Mouse (Mus musculus) forebrain, embryonic 10.5 days (tissue): ENCODE results near the gene Snx17. TPM values are rescaled to one million over a fixed set of nuclear protein-coding genes. Genes with fewer than 3 reads are reported as not detected.

Source experiments
- DNase-seq: peaks from one replicate; pipeline ENCODE4 v3.0.0-alpha.2; 2017; ENCODE audit warnings: low spot score; ENCODE audit errors: extremely low spot score
- H3K27ac ChIP-seq: fragments of 300-500 bp; sonication (generic); 2 replicates; pipeline ENCODE4 v1.5.1; 2016; ENCODE audit warnings: mild to moderate bottlenecking
- H3K27me3 ChIP-seq: fragments of 300-500 bp; sonication (generic); 2 replicates; pipeline ENCODE4 v1.6.1; 2016; ENCODE audit warnings: mild to moderate bottlenecking; ENCODE audit not compliant: poor library complexity, severe bottlenecking
- H3K36me3 ChIP-seq: fragments of 300-500 bp; sonication (generic); replicated peaks from 2 replicates; pipeline ENCODE4 v1.6.1; 2016; ENCODE audit warnings: mild to moderate bottlenecking, moderate library complexity
- H3K4me1 ChIP-seq: fragments of 300-500 bp; sonication (generic); 2 replicates; pipeline ENCODE4 v1.6.1; 2016
- H3K4me3 ChIP-seq: fragments of 300-500 bp; sonication (generic); 2 replicates; pipeline ENCODE4 v1.5.1; 2016; ENCODE audit warnings: mild to moderate bottlenecking, moderate library complexity
- H3K9me3 ChIP-seq: fragments of 300-500 bp; sonication (generic); 2 replicates; pipeline ENCODE4 v1.6.1; 2016; ENCODE audit warnings: mild to moderate bottlenecking, moderate library complexity
- WGBS: fragments of 180-500 bp; shearing (Covaris S2); methylation state at CpG from one replicate; pipeline ENCODE4 v1.1.7; 2016; 5-methylcytosine and 5-hydroxymethylcytosine counted together
- polyA plus RNA-seq: library from polyadenylated mRNA; unstranded; fragments of >200 nt; fragmentation: Nextera tagmentation; extraction: Ambion mirVana; gene quantifications from 2 replicates; pipeline ENCODE4 v1.2.1, GENCODE M21; 2016

Gene Snx17
- polyA plus RNA-seq, 1 experiment from 2014 or later = 132 TPM

DNA sequence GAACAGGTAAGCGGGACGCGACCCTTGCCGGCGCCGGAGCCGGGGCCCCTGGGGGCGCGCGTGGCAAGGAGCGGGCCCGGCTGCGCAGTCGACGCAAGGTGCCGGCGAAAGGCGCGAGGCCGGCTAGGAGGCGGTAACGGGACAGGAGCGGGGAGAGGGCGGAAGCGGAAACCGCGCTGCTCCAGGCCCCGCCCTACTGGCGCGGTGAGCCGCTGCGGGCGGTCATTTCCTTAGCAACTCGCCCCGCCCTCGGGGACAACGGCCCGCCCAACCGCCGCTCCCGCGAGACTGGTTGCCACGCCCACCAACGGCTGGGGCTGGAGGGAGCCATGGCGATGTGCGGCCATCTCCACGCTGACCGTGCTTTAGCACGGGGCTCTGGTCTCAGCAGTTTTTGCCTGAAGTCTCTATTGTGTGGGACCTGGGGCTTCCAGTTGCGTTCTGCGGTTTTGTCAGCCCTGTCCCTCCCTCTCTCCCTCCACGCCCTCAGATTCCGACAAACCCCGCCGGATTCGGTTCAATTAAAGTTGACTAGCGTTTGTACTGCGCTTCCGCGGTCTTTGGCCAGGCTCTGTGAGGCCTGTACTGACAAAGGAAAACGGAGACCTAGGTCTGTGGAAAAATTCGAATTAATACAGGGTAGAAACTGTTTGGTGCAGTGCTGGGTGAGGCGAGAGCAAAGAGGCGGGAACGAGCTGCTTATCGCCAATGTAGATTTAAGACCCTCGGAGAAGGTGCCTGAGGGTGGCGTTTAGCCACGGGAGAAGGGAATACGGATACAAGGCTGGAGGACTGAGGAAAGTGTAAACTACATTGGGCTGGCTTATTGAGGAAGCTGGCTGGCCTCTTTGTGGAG is 27.6 kb downstream of the Snx17 start, which contains the start of gene Ppm1g:
Gene Ppm1g, minus strand, starts transcription at position 240 of the 856 bp plus-strand sequence.
- under 1% methylated on average over 70 of the region's 70 CpGs for WGBS
- Histone ChIP-seq H3K4me3 (peak within 1 kb of the TSS; percentile 84), H3K27me3 (no peaks in the 10 kb centered on the region), H3K36me3 (peaks cover 19% of the 10 kb centered on the region), H3K27ac (peak within 1 kb of the TSS; percentile 98), H3K4me1 (peaks cover 23% of the 10 kb centered on the region), H3K9me3 (no peaks in the 10 kb centered on the region)
- peak; percentile 96 for DNase-seq

DNA sequence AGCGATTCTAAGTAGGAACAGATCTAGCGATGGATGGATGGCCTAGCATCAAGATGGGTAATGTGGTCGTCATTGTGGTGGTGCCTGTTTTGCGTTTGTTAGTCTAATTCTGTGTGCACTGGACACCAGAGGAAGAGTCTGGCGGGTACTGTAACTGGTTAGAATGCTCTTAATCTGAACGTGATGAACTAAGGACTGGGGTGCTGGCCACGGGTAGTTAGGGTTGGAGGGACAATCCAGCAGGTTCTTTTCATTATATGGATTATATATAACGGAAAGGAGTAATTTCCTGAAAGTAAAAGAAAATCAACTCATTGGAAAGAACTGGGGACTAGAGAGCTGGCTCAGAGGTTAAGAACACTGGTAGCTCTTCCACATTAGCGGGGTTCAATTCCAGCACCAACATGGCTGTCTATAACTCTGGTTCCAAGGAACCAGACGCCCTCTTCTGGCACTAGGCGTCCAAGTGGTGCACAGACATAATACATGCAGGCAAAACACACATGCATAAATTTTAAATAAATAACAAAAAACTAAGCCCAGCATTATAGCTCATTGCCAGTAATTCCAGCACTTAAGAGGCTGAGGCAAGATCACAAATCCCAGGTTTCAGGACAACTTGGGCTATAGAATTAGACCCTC is 28.4 kb downstream of the Snx17 start:
- Histone ChIP-seq H3K4me1 (peaks cover 23% of the 10 kb centered on the region), H3K27me3 (no peaks in the 10 kb centered on the region), H3K9me3 (no peaks in the 10 kb centered on the region), H3K27ac (peak overlapping the region; percentile 98), H3K36me3 (peaks cover 12% of the 10 kb centered on the region), H3K4me3 (peak overlapping the region; percentile 84)
- DNase-seq = peak; percentile 41
- 12% methylated on average over 11 of the region's 11 CpGs for WGBS

DNA sequence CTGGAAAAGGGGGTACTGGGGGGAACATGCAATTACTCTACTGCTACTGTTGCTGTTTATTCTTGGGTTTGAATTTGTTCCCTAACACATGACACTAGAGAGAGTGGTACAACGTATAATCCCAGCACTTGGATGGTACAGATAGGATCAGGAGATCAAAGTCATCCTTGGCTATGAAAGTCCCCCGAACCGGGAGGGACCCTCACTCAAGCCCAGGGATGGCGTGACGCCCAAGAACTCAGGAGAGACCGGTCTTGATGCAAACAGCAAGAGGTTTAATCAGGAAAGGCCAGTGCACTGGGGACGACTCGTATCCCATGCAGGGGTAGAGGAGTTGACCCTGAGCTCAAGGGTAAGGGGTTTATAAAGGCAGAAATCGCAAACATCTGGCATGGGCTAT is 29.7 kb downstream of the Snx17 start:
- WGBS = 93% methylated on average over 9 of the region's 9 CpGs
- H3K27me3 ChIP-seq = no peaks in the 10 kb centered on the region
- no peak for DNase-seq

DNA sequence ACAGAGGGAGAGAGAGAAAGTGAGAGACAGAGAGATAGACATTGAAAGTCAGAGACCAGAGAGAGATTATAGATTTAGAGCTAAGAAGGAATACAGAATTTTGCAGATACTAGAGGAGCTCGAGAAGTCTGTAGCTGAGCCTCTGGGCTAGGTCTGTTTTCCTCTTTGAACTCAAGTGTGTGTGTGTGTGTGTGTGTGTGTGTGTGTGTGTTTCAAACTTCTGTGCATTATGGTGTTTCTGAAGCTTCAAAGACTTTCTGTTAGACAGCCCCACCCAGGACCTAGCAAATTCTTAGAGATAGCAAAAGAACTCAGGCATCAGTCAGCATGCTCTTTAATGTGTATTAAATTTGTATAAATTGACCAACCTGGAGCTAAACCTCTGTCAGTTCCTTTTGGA is 33.6 kb downstream of the Snx17 start:
- DNase-seq = no peak
- Histone ChIP-seq H3K36me3 (no peaks in the 10 kb centered on the region), H3K4me1 (peaks cover 2% of the 10 kb centered on the region; the same call in 1 of the 2 replicates), H3K9me3 (no peaks in the 10 kb centered on the region), H3K27ac (no peak overlapping the region), H3K4me3 (no peak overlapping the region), H3K27me3 (no peaks in the 10 kb centered on the region)
- 70% methylated on average over 1 of the region's 1 CpGs for WGBS

More for the DNA sequence above, 29.7 kb downstream of the Snx17 start:
- Histone ChIP-seq H3K4me1 (peaks cover 23% of the 10 kb centered on the region), H3K27ac (no peak overlapping the region), H3K9me3 (no peaks in the 10 kb centered on the region), H3K4me3 (no peak overlapping the region), H3K36me3 (no peaks in the 10 kb centered on the region)

DNA sequence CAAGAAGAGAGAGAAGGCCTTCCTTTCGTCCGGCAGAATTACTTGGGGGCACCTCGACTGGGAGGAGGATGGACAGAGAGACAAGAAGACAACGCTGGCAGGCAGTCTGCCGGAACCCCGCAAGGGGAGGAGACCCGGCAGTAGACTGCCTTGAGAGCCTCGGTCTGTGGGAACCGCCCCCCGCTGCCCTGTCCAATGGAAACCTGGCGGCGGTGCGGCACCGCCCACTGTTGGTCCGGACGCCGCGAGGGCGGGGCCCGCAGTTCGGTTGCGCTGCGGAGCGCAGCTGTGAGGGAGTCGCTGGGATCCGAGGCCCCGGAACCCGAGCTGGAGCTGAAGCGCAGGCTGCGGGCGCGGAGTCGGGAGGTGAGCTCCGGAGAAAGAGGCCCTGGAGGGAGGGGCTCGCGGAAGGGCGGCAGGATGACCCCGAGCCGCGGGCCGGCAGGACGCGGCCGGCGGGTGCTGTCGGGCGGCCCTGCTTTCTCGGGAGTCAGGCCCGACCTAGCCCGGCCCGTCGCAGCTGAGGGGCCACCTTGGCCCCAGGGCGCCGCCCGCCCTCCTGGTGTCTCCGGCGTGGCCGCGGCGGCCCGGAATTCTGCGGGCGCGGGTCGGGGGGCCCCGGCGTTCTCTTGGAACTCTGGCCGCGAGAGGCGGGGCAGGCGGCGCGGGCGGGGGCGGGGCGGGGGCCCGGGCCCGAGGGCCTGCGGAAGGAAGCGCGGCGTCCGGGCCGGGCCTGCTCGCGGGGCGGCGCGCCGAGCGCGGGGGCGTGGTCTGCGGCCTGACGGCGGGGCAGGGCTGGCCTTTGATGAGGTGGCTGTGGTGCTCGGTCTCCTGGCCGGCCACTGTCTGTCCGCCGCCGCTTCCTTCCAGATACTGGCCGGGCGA is 47.9 kb downstream of the Snx17 start, which contains the start of the genes Nrbp1 and Gm9970:
Gene Nrbp1, plus strand, starts transcription at position 228 of the 885 bp plus-strand sequence.
Gene Gm9970, minus strand, starts transcription at position 596 of the 885 bp plus-strand sequence.
- peaks cover 16% of the 10 kb centered on the region for H3K4me1 ChIP-seq

DNA sequence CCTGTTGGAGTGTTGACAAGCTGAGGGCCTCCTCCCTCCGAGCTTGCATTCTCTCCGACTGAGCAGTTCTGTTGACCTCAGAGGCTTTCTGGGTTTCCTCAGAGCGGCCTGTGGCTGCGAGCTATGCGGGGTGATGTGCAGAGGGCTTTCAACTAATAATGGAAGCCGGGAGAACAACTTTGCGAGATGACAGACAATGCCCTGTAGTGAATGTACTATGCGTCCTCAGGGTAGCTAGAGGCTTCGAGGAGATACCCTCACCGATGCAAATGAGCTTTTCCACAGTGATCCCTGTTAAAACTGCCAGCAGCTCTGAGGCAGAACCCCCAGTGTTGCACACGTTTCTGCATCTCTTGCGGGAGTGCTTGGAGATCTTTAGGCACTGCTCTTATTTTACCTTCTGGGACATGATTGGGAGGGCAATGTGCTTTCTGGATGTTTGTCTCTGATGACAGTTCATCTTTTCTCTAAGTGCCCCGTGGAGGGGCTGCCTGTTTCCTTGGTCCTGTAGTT is 48.6 kb downstream of the Snx17 start:
- DNase-seq = no peak
- H3K27me3 ChIP-seq = no peaks in the 10 kb centered on the region
- H3K4me3 ChIP-seq = peak overlapping the region; percentile 95
- peaks cover 16% of the 10 kb centered on the region for H3K4me1 ChIP-seq
- H3K36me3 ChIP-seq = peaks cover 30% of the 10 kb centered on the region
- WGBS = under 1% methylated on average over 13 of the region's 13 CpGs
- peak overlapping the region; percentile 97 for H3K27ac ChIP-seq
- H3K9me3 ChIP-seq = no peaks in the 10 kb centered on the region

More for the DNA sequence above, 47.9 kb downstream of the Snx17 start, which contains the start of the genes Nrbp1 and Gm9970:
- Histone ChIP-seq H3K27ac (peak within 1 kb of the TSS; percentile 97), H3K36me3 (peaks cover 23% of the 10 kb centered on the region), H3K27me3 (no peaks in the 10 kb centered on the region), H3K4me3 (peak within 1 kb of the TSS; percentile 95), H3K9me3 (peaks cover 3% of the 10 kb centered on the region; the same call in 1 of the 2 replicates)
- under 1% methylated on average over 99 of the region's 103 CpGs for WGBS
- peak; percentile 94 for DNase-seq

DNA sequence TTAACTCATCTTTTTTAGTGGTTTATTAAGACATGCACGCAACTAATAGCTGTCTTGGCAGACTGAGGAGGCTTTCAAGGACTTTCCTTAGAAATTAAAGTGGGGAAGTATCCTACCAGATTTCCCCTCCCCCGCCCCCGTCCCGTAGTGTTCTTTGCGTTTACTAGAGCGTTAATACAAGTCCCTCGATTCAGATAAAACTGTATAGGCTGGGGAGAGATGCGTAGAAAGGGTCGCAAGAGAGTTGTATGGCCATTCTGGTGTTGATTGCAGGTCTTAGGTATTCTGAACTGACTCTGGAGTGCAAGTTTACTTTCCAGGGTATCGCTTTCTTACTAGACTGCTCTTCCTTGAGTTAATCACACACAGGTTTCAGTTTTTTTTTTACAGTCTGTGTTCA is 49.2 kb downstream of the Snx17 start:
- no peak overlapping the region for H3K27ac ChIP-seq
- H3K27me3 ChIP-seq = no peaks in the 10 kb centered on the region
- 30% methylated on average over 10 of the region's 10 CpGs for WGBS
- peaks cover 16% of the 10 kb centered on the region for H3K4me1 ChIP-seq
- peak overlapping the region; percentile 95 for H3K4me3 ChIP-seq
- no peaks in the 10 kb centered on the region for H3K9me3 ChIP-seq
- peaks cover 36% of the 10 kb centered on the region for H3K36me3 ChIP-seq
- DNase-seq = no peak

Other genes with a start within 250 kb of the Snx17 start
- 4.8 and 5.0 TPM in 2 replicates for gene Cgref1, start 247.6 kb upstream of the Snx17 start, polyA plus RNA-seq
- gene Preb, start 232.9 kb upstream of the Snx17 start, polyA plus RNA-seq = 141 and 142 TPM in 2 replicates
- not detected in 2 replicates for gene Tcf23, start 224.6 kb upstream of the Snx17 start, polyA plus RNA-seq
- 71.5 and 74.8 TPM in 2 replicates for gene Atraid, start 144.9 kb upstream of the Snx17 start, polyA plus RNA-seq
- gene Slc5a6, start 144.3 kb upstream of the Snx17 start, polyA plus RNA-seq = 10.7 and 12.7 TPM in 2 replicates
- gene Cad, start 138.4 kb upstream of the Snx17 start, polyA plus RNA-seq = 76.4 and 79.3 TPM in 2 replicates
- gene Dnajc5g, start 86.9 kb upstream of the Snx17 start, polyA plus RNA-seq = not detected in 2 replicates
- 0.32 and 0.39 TPM in 2 replicates for gene Slc30a3, start 85.0 kb upstream of the Snx17 start, polyA plus RNA-seq
- gene Trim54, start 76.5 kb upstream of the Snx17 start, polyA plus RNA-seq = 0.11 TPM in 1 of 2 replicates, not detected in the other
- gene Ucn, start 54.4 kb upstream of the Snx17 start, polyA plus RNA-seq = not detected in 2 replicates
- gene Mpv17, start 39.0 kb upstream of the Snx17 start, polyA plus RNA-seq = 60.4 and 63.8 TPM in 2 replicates
- 1.4 and 1.6 TPM in 2 replicates for gene Gm29609, start 13.3 kb upstream of the Snx17 start, polyA plus RNA-seq
- 132 and 136 TPM in 2 replicates for gene Gtf3c2, start 13.1 kb upstream of the Snx17 start, polyA plus RNA-seq
- 85.4 and 91.7 TPM in 2 replicates for gene Eif2b4, start 203 bp downstream of the Snx17 start, polyA plus RNA-seq
- gene Zfp513, start 9.1 kb downstream of the Snx17 start, polyA plus RNA-seq = 8.5 and 9.0 TPM in 2 replicates
- 218 TPM in 2 replicates for gene Ppm1g, start 27.5 kb downstream of the Snx17 start, polyA plus RNA-seq
- gene Nrbp1, start 47.6 kb downstream of the Snx17 start, polyA plus RNA-seq = 136 and 143 TPM in 2 replicates
- 0.29 and 0.31 TPM in 2 replicates for gene Gm9970, start 48.0 kb downstream of the Snx17 start, polyA plus RNA-seq
- gene Krtcap3, start 58.5 kb downstream of the Snx17 start, polyA plus RNA-seq = 5.9 and 8.6 TPM in 2 replicates
- gene Ift172, start 97.9 kb downstream of the Snx17 start, polyA plus RNA-seq = 37.1 and 37.2 TPM in 2 replicates
- gene Fndc4, start 102.9 kb downstream of the Snx17 start, polyA plus RNA-seq = 46.6 and 48.7 TPM in 2 replicates
- 0.30 and 0.37 TPM in 2 replicates for gene Gckr, start 104.2 kb downstream of the Snx17 start, polyA plus RNA-seq